Mouse (Mus musculus) liver, embryonic 14.5 days (tissue): ENCODE results near the gene Ascc3.

Experiments used
- CTCF ChIP-seq: IDR thresholded peaks from 2 replicates; pipeline ENCODE4 v1.5.1; 2016; ENCODE audit warnings: antibody characterized with exemption, low read depth, control low read depth
- EP300 ChIP-seq: IDR thresholded peaks from 2 replicates; pipeline ENCODE4 v1.6.1; 2016; ENCODE audit warnings: antibody characterized with exemption, low read depth

DNA sequence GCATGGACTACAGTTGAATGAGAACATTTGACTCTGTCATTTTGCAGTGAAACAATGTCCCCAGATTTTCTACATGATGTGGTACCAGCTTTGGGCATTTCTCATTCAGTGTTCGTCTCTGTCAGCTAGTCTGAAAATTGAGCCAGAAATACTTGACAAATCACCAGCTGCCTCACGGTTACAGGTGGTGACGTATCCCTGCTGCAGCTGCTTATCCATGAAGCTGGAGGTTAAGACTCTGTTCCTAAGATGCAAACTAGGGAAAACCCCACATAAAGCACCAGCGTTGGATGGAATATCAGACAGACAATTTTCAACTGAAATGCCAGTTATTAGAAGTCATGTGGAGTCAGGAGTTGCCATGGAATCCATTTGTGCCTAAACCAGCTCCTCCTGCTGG, 293.8 kb downstream of the Ascc3 start:
- TF ChIP-seq CTCF (no peak), EP300 (no peak)
